Mouse (Mus musculus) liver, embryonic 14.5 days (tissue): ENCODE data around the gene Ankrd13b. TPM values are rescaled to one million over a fixed set of nuclear protein-coding genes. Genes with fewer than 3 reads are reported as not detected.

ENCODE experiments used
- ATAC-seq: fragments of 200-750 bp; cut with Nextera tagmentation; 2 replicates; pipeline ENCODE4 v1.8.0; 2017; ENCODE audit warnings: moderate number of reproducible peaks, mild to moderate bottlenecking, moderate library complexity; ENCODE audit not compliant: insufficient read depth
- DNase-seq, 3 experiments: peaks; one replicate each; pipeline ENCODE4 v3.0.0-alpha.2; 2012 to 2013; ENCODE audit warnings: low read depth in 3 of 3, low spot score in 3 of 3
- H3K27ac ChIP-seq: fragments of 300-500 bp; sonication (generic); 2 replicates; pipeline ENCODE4 v1.5.1; 2014; ENCODE audit warnings: moderate library complexity, mild to moderate bottlenecking, control low read depth, inconsistent platforms
- H3K27me3 ChIP-seq: fragments of 300-500 bp; sonication (generic); 2 replicates; pipeline ENCODE4 v1.6.1; 2014; ENCODE audit warnings: mild to moderate bottlenecking, low read length, moderate library complexity; ENCODE audit not compliant: control insufficient read depth, insufficient read depth
- H3K36me3 ChIP-seq: fragments of 300-500 bp; sonication (generic); replicated peaks from 2 replicates; pipeline ENCODE4 v1.6.1; 2014; ENCODE audit warnings: low read depth; ENCODE audit not compliant: control insufficient read depth, insufficient read depth
- H3K4me1 ChIP-seq, 2 experiments: fragments of 200-500 bp in 1 of 2; fragments of 300-500 bp in 1 of 2; sonication (generic) in 1 of 2; replicated peaks; 2 replicates each; pipeline ENCODE4 v1.6.1; 2012 to 2014; ENCODE audit warnings: antibody characterized with exemption in 1 of 2, inconsistent platforms in 1 of 2, low read length in 1 of 2; ENCODE audit not compliant: control insufficient read depth in 2 of 2, insufficient read depth in 2 of 2
- H3K4me2 ChIP-seq: fragments of 300-500 bp; sonication (generic); 2 replicates; pipeline ENCODE4 v1.6.1; 2014; ENCODE audit warnings: low read depth, mild to moderate bottlenecking, control low read depth, moderate library complexity
- H3K4me3 ChIP-seq, 2 experiments: fragments of 200-500 bp in 1 of 2; fragments of 300-500 bp in 1 of 2; sonication (generic) in 1 of 2; 2 replicates each; pipeline ENCODE4 v1.5.1; 2012 to 2014; ENCODE audit warnings: low read depth in 2 of 2, low read length in 2 of 2, mild to moderate bottlenecking in 2 of 2, control low read depth in 1 of 2, inconsistent platforms in 1 of 2, moderate library complexity in 1 of 2; ENCODE audit not compliant: insufficient read depth in 1 of 2
- H3K9ac ChIP-seq: fragments of 300-500 bp; sonication (generic); replicated peaks from 2 replicates; pipeline ENCODE4 v1.6.1; 2014; ENCODE audit warnings: mild to moderate bottlenecking, control low read depth, moderate library complexity
- H3K9me3 ChIP-seq: fragments of 300-500 bp; sonication (generic); 2 replicates; pipeline ENCODE4 v1.6.1; 2016; ENCODE audit warnings: low read length, mixed read lengths; ENCODE audit not compliant: control insufficient read depth
- CTCF ChIP-seq: IDR thresholded peaks from 2 replicates; pipeline ENCODE4 v1.5.1; 2016; ENCODE audit warnings: antibody characterized with exemption, low read depth, control low read depth
- EP300 ChIP-seq: IDR thresholded peaks from 2 replicates; pipeline ENCODE4 v1.6.1; 2016; ENCODE audit warnings: antibody characterized with exemption, low read depth
- WGBS: fragments of 180-500 bp; shearing (Covaris S2); extraction: QIAGEN DNeasy Blood & Tissue Kit; methylation state at CpG from one replicate; pipeline ENCODE4 v1.1.7; 2014; ENCODE audit not compliant: insufficient replicate concordance; 5-methylcytosine and 5-hydroxymethylcytosine counted together
- polyA plus RNA-seq, 2 experiments: library from polyadenylated mRNA; depleted of rRNA in 1 of 2; stranded (reverse) in 1 of 2; unstranded in 1 of 2; fragments of >200 nt; fragmentation: Nextera tagmentation in 1 of 2; extraction: Ambion mirVana in 1 of 2; gene quantifications; 2 replicates each; pipeline versions ENCODE4 v1.2.1 to v1.2.3; 2012 to 2014

The Ankrd13b gene
- polyA plus RNA-seq, 2 experiments: 0.67 to 4.1 TPM

DNA sequence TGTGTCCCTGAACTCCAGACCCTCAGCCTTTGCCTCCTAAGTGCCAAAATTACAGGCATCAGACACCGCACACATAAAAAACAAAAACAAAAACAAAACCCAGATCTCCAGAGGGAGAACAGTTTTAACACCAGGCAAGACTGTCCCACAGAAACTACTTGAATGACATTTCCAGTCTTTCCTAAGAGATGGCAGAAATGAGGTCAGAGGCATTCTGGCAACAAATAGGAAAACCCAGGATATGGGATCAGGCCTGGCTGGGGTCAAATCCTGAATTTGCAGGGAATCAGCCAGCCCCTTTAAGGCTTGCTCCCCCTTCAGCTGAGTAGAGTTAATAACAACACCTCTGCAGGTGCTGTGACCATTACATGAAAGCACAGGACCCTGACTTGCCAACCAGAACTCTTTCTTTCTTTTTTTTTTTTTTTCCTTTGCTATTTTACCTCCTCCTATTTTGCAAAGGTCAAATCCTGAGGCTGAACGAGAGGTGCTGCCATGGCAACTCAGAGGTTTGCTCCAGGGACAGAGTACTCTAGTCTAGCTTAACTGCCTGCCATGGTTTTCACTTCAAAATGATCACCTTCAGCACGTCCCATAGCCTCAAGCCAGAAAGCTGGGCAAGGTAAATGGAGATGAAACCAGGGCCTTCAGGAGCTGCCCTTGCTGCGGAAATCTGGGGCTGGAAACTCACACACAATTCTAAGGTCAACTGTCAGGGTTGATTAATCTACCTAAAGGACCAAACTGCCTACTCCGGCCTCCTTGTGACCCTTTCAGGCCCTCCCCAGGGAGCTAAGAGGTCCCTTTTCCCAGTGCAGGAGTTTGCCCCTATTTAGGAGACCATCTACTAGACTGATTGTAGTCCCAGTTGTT lies 27.3 kb upstream of the Ankrd13b start:
- ATAC-seq (no peak), DNase-seq (no peak)
- H3K4me2 ChIP-seq: no peak overlapping the region; the same call in none of the 2 replicates
- no peak for TF ChIP-seq EP300
- TF ChIP-seq CTCF: no peak
- no peak overlapping the region for H3K9ac ChIP-seq
- WGBS: 67% methylated on average over 5 of the region's 5 CpGs
- H3K27ac ChIP-seq: no peak overlapping the region
- peaks cover 18 to 23% of the 10 kb centered on the region in 2 experiments for H3K4me1 ChIP-seq
- H3K4me3 ChIP-seq: no peak overlapping the region
- H3K27me3 ChIP-seq: peaks cover 37% of the 10 kb centered on the region
- H3K9me3 ChIP-seq: no peaks in the 10 kb centered on the region
- H3K36me3 ChIP-seq: no peaks in the 10 kb centered on the region

DNA sequence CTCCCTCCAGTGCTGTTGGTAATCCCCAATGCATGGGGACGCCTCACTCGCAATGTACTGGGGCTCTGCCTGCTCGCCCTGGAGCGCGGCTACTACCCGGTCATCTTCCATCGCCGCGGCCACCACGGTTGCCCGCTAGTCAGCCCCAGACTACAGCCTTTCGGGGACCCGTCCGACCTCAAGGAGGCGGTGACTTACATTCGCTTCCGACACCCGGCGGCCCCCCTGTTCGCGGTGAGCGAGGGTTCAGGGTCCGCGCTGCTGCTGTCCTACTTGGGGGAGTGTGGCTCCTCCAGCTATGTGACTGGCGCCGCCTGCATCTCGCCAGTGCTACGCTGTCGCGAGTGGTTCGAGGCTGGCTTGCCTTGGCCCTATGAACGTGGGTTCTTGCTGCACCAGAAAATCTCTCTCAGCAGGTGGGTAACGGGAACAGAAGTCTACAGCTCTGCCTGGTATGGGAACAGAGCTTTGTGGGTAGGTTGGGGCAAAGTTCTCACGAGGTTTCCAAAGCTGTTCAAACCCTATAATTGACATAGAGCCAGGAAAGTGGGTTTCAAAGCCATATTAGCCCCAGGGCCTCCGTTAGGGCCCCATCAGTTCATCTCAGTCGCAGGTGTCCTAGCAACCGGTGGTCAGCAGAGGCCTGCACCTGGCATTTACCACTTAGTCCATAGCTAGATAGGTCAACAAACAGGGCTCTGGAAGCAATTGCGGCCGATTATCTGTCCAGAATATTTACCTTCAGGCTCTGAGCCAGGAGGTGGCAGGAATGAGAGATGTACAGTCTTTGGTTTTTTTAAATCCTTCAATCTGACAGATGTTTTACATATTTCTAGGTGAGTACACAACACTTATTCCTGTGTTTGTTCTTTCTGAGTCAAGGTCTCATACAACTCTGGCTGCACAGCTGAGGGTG lies 26.4 kb upstream of the Ankrd13b start, which contains the start of gene Trp53i13:
Gene Trp53i13 (minus strand): TSS at position 344 of the 916 bp plus-strand sequence.
- Histone ChIP-seq H3K9ac (peak within 1 kb of the TSS; percentile 46), H3K4me1 (peaks cover 18 to 23% of the 10 kb centered on the region in 2 experiments)

DNA sequence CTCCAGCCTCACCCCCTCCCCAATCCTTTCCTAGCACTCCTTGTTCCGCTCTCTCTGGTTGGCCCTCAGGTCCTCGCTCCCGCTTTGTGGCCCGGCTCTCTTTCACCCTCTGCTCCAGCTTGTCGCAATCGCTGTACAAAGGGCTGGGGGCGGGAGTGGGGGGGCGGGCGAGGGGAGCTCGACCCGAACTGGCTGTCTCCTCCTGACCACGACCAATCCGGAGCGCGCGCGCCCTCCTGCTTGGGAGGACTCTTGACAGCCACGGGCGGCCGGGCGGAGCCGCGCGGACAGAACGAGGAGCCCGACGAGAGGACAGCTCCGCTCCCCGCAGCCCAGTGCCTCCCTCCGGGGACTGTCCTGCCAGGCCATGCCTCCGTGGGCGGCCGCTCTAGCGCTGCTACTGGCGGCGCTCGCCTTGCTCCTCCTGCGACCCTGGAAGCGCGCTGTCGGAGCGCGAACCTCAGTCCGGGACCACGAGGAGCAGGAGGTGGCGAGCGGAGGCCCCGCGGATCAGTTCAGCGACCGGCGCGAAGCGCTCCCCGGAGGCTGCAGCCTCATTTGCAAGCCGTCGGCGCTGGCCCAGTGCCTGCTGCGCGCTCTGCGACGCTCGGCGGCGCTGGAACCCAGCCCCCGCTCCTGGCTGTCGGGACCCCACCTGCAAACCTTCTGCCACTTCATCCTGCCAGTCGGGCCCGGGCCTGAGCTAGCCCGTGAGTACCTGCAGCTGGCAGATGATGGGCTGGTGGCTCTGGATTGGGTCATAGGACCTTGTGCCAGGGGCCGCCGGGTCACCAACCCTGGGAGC lies 25.6 kb upstream of the Ankrd13b start, which contains the start of gene Abhd15:
Gene Abhd15 (plus strand): TSS at position 290 of the 805 bp plus-strand sequence.
- Histone ChIP-seq H3K9ac (peak within 1 kb of the TSS; percentile 46), H3K4me1 (peaks cover 18 to 23% of the 10 kb centered on the region in 2 experiments), H3K4me2 (peak within 1 kb of the TSS; percentile 98), H3K9me3 (no peaks in the 10 kb centered on the region), H3K27me3 (peaks cover 37% of the 10 kb centered on the region), H3K4me3 (peak within 1 kb of the TSS; percentile 80 to 84), H3K36me3 (no peaks in the 10 kb centered on the region), H3K27ac (peak within 1 kb of the TSS; percentile 16; the same call in 1 of the 2 replicates)
- DNase-seq (peak in 1 of 3 experiments; percentile 52), ATAC-seq (peak; percentile 46)
- WGBS: 1% methylated on average over 69 of the region's 72 CpGs
- TF ChIP-seq EP300 (no peak), CTCF (no peak)

More for the DNA sequence above, 26.4 kb upstream of the Ankrd13b start, which contains the start of gene Trp53i13:
- Histone ChIP-seq H3K4me2 (peak within 1 kb of the TSS; percentile 98), H3K9me3 (no peaks in the 10 kb centered on the region), H3K4me3 (peak within 1 kb of the TSS; percentile 39 to 80), H3K36me3 (no peaks in the 10 kb centered on the region), H3K27ac (no peak within 1 kb of the TSS), H3K27me3 (peaks cover 37% of the 10 kb centered on the region)
- DNase-seq (no peak), ATAC-seq (no peak)
- WGBS: 12% methylated on average over 39 of the region's 39 CpGs
- TF ChIP-seq EP300 (no peak), CTCF (no peak)

DNA sequence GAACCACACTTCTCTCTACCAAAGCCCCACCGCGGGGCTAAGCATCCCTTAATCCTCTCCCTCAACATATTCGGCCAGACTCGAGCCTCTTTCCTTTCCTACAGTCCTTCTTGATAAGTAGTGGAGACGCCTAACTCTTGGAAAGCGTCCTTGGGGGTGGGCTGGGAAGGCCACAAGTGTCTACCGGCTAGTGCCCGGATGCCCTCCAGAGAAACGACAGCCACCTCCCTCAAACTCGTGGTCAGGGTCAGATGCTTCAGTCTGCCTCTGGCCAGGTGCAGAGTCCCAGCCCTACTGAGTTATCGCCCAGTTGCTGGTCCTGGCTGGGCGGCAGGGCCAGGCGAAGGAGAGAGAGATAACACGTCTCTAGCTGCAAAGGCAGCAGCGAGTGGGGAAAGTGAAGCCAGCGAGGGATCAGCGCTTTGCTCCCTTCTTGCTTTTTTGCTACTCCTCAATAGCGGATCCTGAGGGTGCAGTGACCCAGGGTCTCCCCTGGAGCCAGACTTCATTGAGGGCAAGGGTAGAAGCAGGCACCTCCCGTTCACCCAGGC lies 24.9 kb upstream of the Ankrd13b start:
- ATAC-seq (peak; percentile 42), DNase-seq (peak in 1 of 3 experiments; percentile 57)
- Histone ChIP-seq H3K9ac (peak overlapping the region; percentile 46), H3K36me3 (no peaks in the 10 kb centered on the region), H3K9me3 (no peaks in the 10 kb centered on the region), H3K4me1 (peaks cover 18 to 21% of the 10 kb centered on the region in 2 experiments), H3K27ac (peak overlapping the region; percentile 16; the same call in 1 of the 2 replicates), H3K4me2 (peak overlapping the region; percentile 98), H3K4me3 (peak overlapping the region; percentile 36 to 80), H3K27me3 (peaks cover 37% of the 10 kb centered on the region)
- TF ChIP-seq EP300: no peak
- TF ChIP-seq CTCF: no peak
- 4% methylated on average over 19 of the region's 19 CpGs for WGBS
